ENCODE assay signal across 8 mouse cellular contexts in genomic region chr2:32961192-32961995, GRCm38 (mm10). TPM values are rescaled to one million over a fixed set of nuclear protein-coding genes. Genes with fewer than 3 reads are reported as not detected.
DNase-seq lines count a peak whose midpoint lies in the region; ATAC-seq and TF ChIP-seq lines count a peak whose summit lies in the region.

TSS of gene Rpl12 (plus strand) at chr2:32961559.
TSS of gene Lrsam1 (minus strand) at chr2:32961614.

- peak within 1 kb of the TSS; percentile 90 for H3K9ac ChIP-seq in forebrain, embryonic 15.5 days (replicated peaks)
- peak within 1 kb of the TSS; percentile 99 for H3K9ac ChIP-seq in lung, embryonic 14.5 days

- no peaks in the 10 kb centered on the region for H3K9me3 ChIP-seq in forebrain, embryonic 15.5 days
- H3K9me3 ChIP-seq in lung, embryonic 14.5 days (ENCODE audit: low read depth, low read length), result no peaks in the 10 kb centered on the region

- peak; percentile 97 for ATAC-seq in forebrain, embryonic 15.5 days (replicated peaks)
- peak; percentile 92 for ATAC-seq in lung, embryonic 14.5 days (ENCODE audit: insufficient read depth)

- 3% methylated on average over 53 of the region's 55 CpGs for WGBS in forebrain, embryonic 15.5 days
- WGBS in lung, embryonic 14.5 days, result 3% methylated on average over 55 of the region's 55 CpGs
- 2% methylated on average over 55 of the region's 55 CpGs for WGBS in olfactory bulb, adult 2 months
- WGBS in thymus, adult 2 months, result 3% methylated on average over 55 of the region's 55 CpGs

- peak within 1 kb of the TSS; percentile 76 for H3K27ac ChIP-seq in forebrain, embryonic 15.5 days (replicated peaks)
- peak within 1 kb of the TSS; percentile 90 for H3K27ac ChIP-seq in layer of hippocampus, adult 2 months
- H3K27ac ChIP-seq in lung, embryonic 14.5 days (ENCODE audit: low read depth), result peak within 1 kb of the TSS; percentile 94
- H3K27ac ChIP-seq in olfactory bulb, adult 2 months (ENCODE audit: insufficient read depth, low read depth, low read length), result peak within 1 kb of the TSS; percentile 50
- H3K27ac ChIP-seq in thymus, adult 2 months (ENCODE audit: control insufficient read depth, insufficient read depth, low read length), result peak within 1 kb of the TSS; percentile 84

- H3K4me3 ChIP-seq in forebrain, embryonic 15.5 days, result peak within 1 kb of the TSS; percentile 71
- peak within 1 kb of the TSS; percentile 85 for H3K4me3 ChIP-seq in layer of hippocampus, adult 2 months
- peak within 1 kb of the TSS; percentile 97 for H3K4me3 ChIP-seq in lung, embryonic 14.5 days (ENCODE audit: low read depth, low read length)
- H3K4me3 ChIP-seq in olfactory bulb, adult 2 months (ENCODE audit: insufficient read depth, low read depth, low read length), result peak within 1 kb of the TSS; percentile 69
- H3K4me3 ChIP-seq in thymus, adult 2 months (ENCODE audit: control insufficient read depth, insufficient read depth, low read length), result peak within 1 kb of the TSS; percentile 89

- TF ChIP-seq POLR2A in olfactory bulb, adult 2 months (IDR thresholded peaks at IDR 0.05; ENCODE audit: insufficient read depth, low read depth, low read length), result peak; percentile 83; the same call in 1 of the 2 replicates
- TF ChIP-seq POLR2A in thymus, adult 2 months (IDR thresholded peaks at IDR 0.05; ENCODE audit: control insufficient read depth, extremely low read depth, insufficient read depth, low read length, poor library complexity), result peak; percentile 82

- no peak for TF ChIP-seq CTCF in layer of hippocampus, adult 2 months (conservative IDR thresholded peaks at IDR 0.05)
- TF ChIP-seq CTCF in lung, embryonic 14.5 days (IDR thresholded peaks at IDR 0.05; ENCODE audit: low read depth), result no peak
- no peak for TF ChIP-seq CTCF in olfactory bulb, adult 2 months (IDR thresholded peaks at IDR 0.05; ENCODE audit: insufficient read depth, low read depth, low read length)
- peak; percentile 28; the same call in 1 of the 2 replicates for TF ChIP-seq CTCF in thymus, adult 2 months (IDR thresholded peaks at IDR 0.05; ENCODE audit: borderline replicate concordance, control insufficient read depth, extremely low read depth, insufficient read depth, low read length, poor library complexity)

- H3K27me3 ChIP-seq in forebrain, embryonic 15.5 days, result no peaks in the 10 kb centered on the region
- no peaks in the 10 kb centered on the region for H3K27me3 ChIP-seq in lung, embryonic 14.5 days (ENCODE audit: insufficient read depth, low read length)
- H3K27me3 ChIP-seq in thymus, adult 2 months (ENCODE audit: control insufficient read depth, insufficient read depth, low read length), result no peaks in the 10 kb centered on the region

- intact Hi-C loops in heart, postnatal 25 days (cut with DNase I), result no loop called here

- peaks cover 45% of the 10 kb centered on the region for H3K4me1 ChIP-seq in forebrain, embryonic 15.5 days
- peaks cover 8% of the 10 kb centered on the region for H3K4me1 ChIP-seq in lung, embryonic 14.5 days (ENCODE audit: insufficient read depth)
- H3K4me1 ChIP-seq in olfactory bulb, adult 2 months (ENCODE audit: control insufficient read depth, insufficient read depth, low read length), result peaks cover 21% of the 10 kb centered on the region
- peaks cover 17% of the 10 kb centered on the region for H3K4me1 ChIP-seq in thymus, adult 2 months (replicated peaks; ENCODE audit: control insufficient read depth, insufficient read depth, low read length)

- H3K4me2 ChIP-seq in forebrain, embryonic 15.5 days (replicated peaks), result peak within 1 kb of the TSS; percentile 91
- H3K4me2 ChIP-seq in lung, embryonic 14.5 days, result peak within 1 kb of the TSS; percentile 90

- DNase-seq in ES-CJ7 (ENCODE audit: low read depth, low spot score), result peak; percentile 92
- DNase-seq in cerebellum, adult 11 months, result peak; percentile 89
- DNase-seq in heart, postnatal 25 days (ENCODE audit: low spot score), result peak; percentile 90
- DNase-seq in layer of hippocampus, adult 2 months (ENCODE audit: low spot score in 2 of 2), result peak; percentile 94 to 95
- DNase-seq in lung, embryonic 14.5 days, result peak; percentile 99
- peak; percentile 95 for DNase-seq in thymus, adult 2 months

- peaks cover 29% of the 10 kb centered on the region for H3K36me3 ChIP-seq in forebrain, embryonic 15.5 days
- H3K36me3 ChIP-seq in lung, embryonic 14.5 days (ENCODE audit: insufficient read depth), result peaks cover 31% of the 10 kb centered on the region
- H3K36me3 ChIP-seq in thymus, adult 2 months (ENCODE audit: control insufficient read depth, insufficient read depth, low read length), result peaks cover 15% of the 10 kb centered on the region

RNA-seq across cellular contexts. Expression of gene Rpl12, which starts in this region (rescaled TPM):
- 96.9 and 99.7 TPM in 2 replicates for polyA plus RNA-seq in forebrain, embryonic 15.5 days (2015; fragmentation: Nextera tagmentation; extraction: Ambion mirVana)
- total RNA-seq in heart, postnatal 25 days (2021), result 10 to 100 TPM; 54.8 to 58.8 TPM
- 100 to 1,000 TPM; 115 to 125 TPM for total RNA-seq in layer of hippocampus, adult 2 months (2021)
- polyA plus RNA-seq in lung, embryonic 14.5 days (2014; fragmentation: Nextera tagmentation; extraction: Ambion mirVana), result 235 and 256 TPM in 2 replicates
- not detected in 2 replicates for polyA plus RNA-seq in olfactory bulb, adult 2 months (2012; ENCODE audit: insufficient read depth, insufficient read length, low replicate concordance, missing spikeins)
- polyA plus RNA-seq in thymus, adult 2 months (2012; rRNA removed), result 495 and 552 TPM in 2 replicates

RNA-seq across cellular contexts. Expression of gene Lrsam1, which starts in this region (rescaled TPM):
- 16.7 and 17.8 TPM in 2 replicates for polyA plus RNA-seq in forebrain, embryonic 15.5 days (2015; fragmentation: Nextera tagmentation; extraction: Ambion mirVana)
- 10 to 100 TPM; 12.4 to 16.4 TPM for total RNA-seq in heart, postnatal 25 days (2021)
- 10 to 100 TPM; 36.8 to 37.9 TPM for total RNA-seq in layer of hippocampus, adult 2 months (2021)
- 6.4 and 6.6 TPM in 2 replicates for polyA plus RNA-seq in lung, embryonic 14.5 days (2014; fragmentation: Nextera tagmentation; extraction: Ambion mirVana)
- polyA plus RNA-seq in olfactory bulb, adult 2 months (2012; ENCODE audit: insufficient read depth, insufficient read length, low replicate concordance, missing spikeins), result not detected in 2 replicates
- 13.7 and 15.3 TPM in 2 replicates for polyA plus RNA-seq in thymus, adult 2 months (2012; rRNA removed)

Comparison
In these comparisons a context has a peak if more than half of its experiments do, and no peak if none do; other contexts are left out.
1. Peak in every context shown above with its lines: DNase-seq, ATAC-seq, H3K4me3 ChIP-seq and H3K27ac ChIP-seq.
2. RNA of gene Rpl12 (polyA plus RNA-seq): 495 to 552 TPM in thymus, adult 2 months, 235 to 256 TPM in lung, embryonic 14.5 days and 96.9 to 99.7 TPM in forebrain, embryonic 15.5 days; not detected in olfactory bulb, adult 2 months; every median in the first group is over 10 times any median in the second.